Mouse (Mus musculus) C2C12 (cell line): Measurements from ENCODE around the gene Llgl2.
A peak's percentile ranks its signal among the peaks of the same experiment; 100 is the strongest.

Source experiments
- CTCF ChIP-seq: IDR thresholded peaks from one replicate; pipeline ENCODE4 v1.5.1; 2011; ENCODE audit not compliant: control insufficient read depth, insufficient read depth, insufficient read length
- MAX ChIP-seq: IDR thresholded peaks from one replicate; pipeline ENCODE4 v1.6.1; 2011; ENCODE audit warnings: mild to moderate bottlenecking, control low read depth

- peak; percentile 73 for TF ChIP-seq CTCF
- no peak for TF ChIP-seq MAX
These were observed 75.0 kb downstream of the Llgl2 start for GRCm38 (mm10) chr11:115898886-115899285.
